Mouse (Mus musculus) kidney, embryonic 15.5 days (tissue): ENCODE results near the gene Lhpp. TPM values are rescaled to one million over a fixed set of nuclear protein-coding genes. Genes with fewer than 3 reads are reported as not detected.

Experiments
- ATAC-seq: fragments of 200-750 bp; cut with Nextera tagmentation; replicated peaks from 2 replicates; pipeline ENCODE4 v1.8.0; 2017; ENCODE audit warnings: moderate TSS enrichment; ENCODE audit not compliant: low FRiP score
- H3K27ac ChIP-seq: fragments of 300-500 bp; sonication (generic); 2 replicates; pipeline ENCODE4 v1.5.1; 2015; ENCODE audit warnings: mild to moderate bottlenecking, inconsistent platforms
- H3K27me3 ChIP-seq: fragments of 300-500 bp; sonication (generic); 2 replicates; pipeline ENCODE4 v1.6.1; 2015; ENCODE audit warnings: inconsistent platforms
- H3K36me3 ChIP-seq: fragments of 300-500 bp; sonication (generic); 2 replicates; pipeline ENCODE4 v1.6.1; 2015; ENCODE audit warnings: inconsistent platforms
- H3K4me1 ChIP-seq: fragments of 300-500 bp; sonication (generic); 2 replicates; pipeline ENCODE4 v1.6.1; 2015; ENCODE audit warnings: inconsistent platforms
- H3K4me2 ChIP-seq: fragments of 300-500 bp; sonication (generic); 2 replicates; pipeline ENCODE4 v1.6.1; 2015; ENCODE audit warnings: moderate library complexity, mild to moderate bottlenecking, inconsistent platforms
- H3K4me3 ChIP-seq: fragments of 300-500 bp; sonication (generic); replicated peaks from 2 replicates; pipeline ENCODE4 v1.5.1; 2015; ENCODE audit warnings: mild to moderate bottlenecking, inconsistent platforms
- H3K9ac ChIP-seq: fragments of 300-500 bp; sonication (generic); 2 replicates; pipeline ENCODE4 v1.6.1; 2015; ENCODE audit warnings: mild to moderate bottlenecking, inconsistent platforms
- H3K9me3 ChIP-seq: fragments of 300-500 bp; sonication (generic); replicated peaks from 2 replicates; pipeline ENCODE4 v1.6.1; 2016; ENCODE audit warnings: inconsistent platforms
- WGBS: fragments of 180-500 bp; shearing (Covaris S2); methylation state at CpG from one replicate; pipeline ENCODE4 v1.1.7; 2015; ENCODE audit warnings: mixed read lengths; 5-methylcytosine and 5-hydroxymethylcytosine counted together
- polyA plus RNA-seq: library from polyadenylated mRNA; unstranded; fragments of >200 nt; fragmentation: Nextera tagmentation; extraction: Ambion mirVana; gene quantifications from 2 replicates; pipeline ENCODE4 v1.2.1, GENCODE M21; 2015

Lhpp gene
- polyA plus RNA-seq, 1 experiment from 2014 or later: 22.5 TPM

DNA sequence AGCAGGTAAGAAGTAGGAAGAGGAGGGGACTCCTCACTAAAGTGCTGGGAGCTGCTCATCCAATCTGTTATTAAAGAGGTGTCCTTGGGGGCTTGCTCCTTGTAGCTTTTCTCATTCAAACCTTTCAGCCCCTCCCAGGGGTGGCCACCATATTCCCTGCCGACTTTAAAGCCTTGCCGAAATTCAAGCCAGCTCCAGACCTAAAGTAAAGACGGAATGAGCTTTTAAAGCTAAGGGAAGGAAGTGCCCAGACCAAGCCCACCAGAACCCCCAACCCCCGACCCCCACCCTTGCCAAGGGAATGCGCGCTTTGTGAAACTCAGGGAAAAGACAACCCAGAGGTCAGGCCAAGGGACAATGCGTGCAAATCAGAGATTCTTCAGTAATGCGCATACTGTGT lies 9.5 kb upstream of the Lhpp start:
- 12% methylated on average over 8 of the region's 8 CpGs for WGBS
- Histone ChIP-seq H3K9ac (no peak overlapping the region), H3K27me3 (peaks cover 97% of the 10 kb centered on the region), H3K4me2 (no peak overlapping the region), H3K4me3 (no peak overlapping the region), H3K27ac (no peak overlapping the region), H3K4me1 (peaks cover 29% of the 10 kb centered on the region), H3K9me3 (no peaks in the 10 kb centered on the region), H3K36me3 (no peaks in the 10 kb centered on the region)
- ATAC-seq: no peak

- no peak overlapping the region for H3K27ac ChIP-seq
- no peak overlapping the region for H3K9ac ChIP-seq
- no peak overlapping the region for H3K4me2 ChIP-seq
- H3K4me3 ChIP-seq: no peak overlapping the region
- no peaks in the 10 kb centered on the region for H3K36me3 ChIP-seq
- H3K4me1 ChIP-seq: peaks cover 3% of the 10 kb centered on the region
- H3K9me3 ChIP-seq: no peaks in the 10 kb centered on the region
- 87% methylated on average over 4 of the region's 4 CpGs for WGBS
- no peak for ATAC-seq
- H3K27me3 ChIP-seq: peaks cover 72% of the 10 kb centered on the region
Measured at GRCm38 (mm10) chr7:132604720-132605119, 5.7 kb upstream of the Lhpp start.

DNA sequence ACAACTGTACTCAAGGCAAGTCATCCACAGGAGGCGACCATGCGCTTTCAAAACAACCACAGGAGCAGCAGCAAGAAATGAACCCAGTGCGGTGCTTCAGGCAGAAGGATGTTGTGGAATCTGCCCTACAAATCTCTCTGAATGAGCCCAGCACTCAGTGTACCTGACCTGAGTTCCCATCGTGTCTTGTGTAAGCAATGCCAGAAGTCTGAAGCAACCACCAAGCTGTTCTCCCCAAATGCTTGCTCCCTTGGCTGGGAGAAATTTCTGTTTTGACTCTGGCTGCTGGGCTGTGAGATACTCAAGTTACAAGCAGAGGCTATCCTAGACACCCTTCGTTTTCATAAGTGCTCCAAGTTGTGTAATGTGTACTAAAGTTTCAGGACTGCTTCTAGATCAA lies 4.7 kb upstream of the Lhpp start:
- Histone ChIP-seq H3K4me2 (no peak overlapping the region), H3K9ac (no peak overlapping the region), H3K27ac (no peak overlapping the region), H3K4me1 (peaks cover 5% of the 10 kb centered on the region), H3K9me3 (no peaks in the 10 kb centered on the region), H3K36me3 (no peaks in the 10 kb centered on the region), H3K4me3 (no peak overlapping the region), H3K27me3 (peaks cover 63% of the 10 kb centered on the region)
- no peak for ATAC-seq
- WGBS: 39% methylated on average over 5 of the region's 5 CpGs

GRCm38 (mm10) chr7:132608316-132609020 lies 2.0 kb upstream of the Lhpp start:
- 96% methylated on average over 4 of the region's 4 CpGs for WGBS
- Histone ChIP-seq H3K4me1 (peaks cover 12% of the 10 kb centered on the region), H3K36me3 (no peaks in the 10 kb centered on the region), H3K9me3 (no peaks in the 10 kb centered on the region), H3K27ac (no peak overlapping the region), H3K4me3 (no peak overlapping the region), H3K4me2 (no peak overlapping the region), H3K9ac (no peak overlapping the region), H3K27me3 (peaks cover 35% of the 10 kb centered on the region)
- no peak for ATAC-seq

DNA sequence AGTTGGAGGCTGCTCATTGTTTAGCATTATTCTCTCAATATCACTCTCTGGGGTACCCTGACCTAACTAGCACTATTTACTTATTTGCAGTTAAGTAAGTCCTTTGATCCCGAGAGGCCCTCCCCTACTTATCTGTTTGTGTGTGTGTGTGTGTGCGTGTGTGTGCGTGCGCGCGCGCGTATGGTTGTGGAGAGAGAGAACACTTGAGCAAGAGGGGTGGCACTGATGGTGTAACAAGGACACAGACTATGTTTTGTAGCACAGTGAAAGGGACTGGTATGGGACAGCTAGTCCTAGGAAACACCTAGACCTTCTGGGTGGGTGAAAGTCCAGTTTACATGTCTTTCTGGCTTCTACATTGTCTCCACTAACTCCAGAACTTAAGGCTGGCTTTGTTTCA lies 1.1 kb downstream of the Lhpp start:
- no peak overlapping the region for H3K4me3 ChIP-seq
- no peaks in the 10 kb centered on the region for H3K36me3 ChIP-seq
- no peak for ATAC-seq
- H3K4me1 ChIP-seq: peaks cover 21% of the 10 kb centered on the region
- H3K27ac ChIP-seq: no peak overlapping the region
- no peak overlapping the region for H3K9ac ChIP-seq
- 97% methylated on average over 8 of the region's 8 CpGs for WGBS
- H3K9me3 ChIP-seq: no peaks in the 10 kb centered on the region
- H3K4me2 ChIP-seq: no peak overlapping the region
- H3K27me3 ChIP-seq: peaks cover 7% of the 10 kb centered on the region; the same call in 1 of the 2 replicates

- H3K4me3 ChIP-seq: no peak overlapping the region
- H3K36me3 ChIP-seq: no peaks in the 10 kb centered on the region
- H3K4me2 ChIP-seq: no peak overlapping the region
- H3K4me1 ChIP-seq: peaks cover 18% of the 10 kb centered on the region
- H3K27ac ChIP-seq: no peak overlapping the region
- WGBS: 12% methylated on average over 3 of the region's 3 CpGs
- no peaks in the 10 kb centered on the region for H3K27me3 ChIP-seq
- ATAC-seq: no peak
- no peak overlapping the region for H3K9ac ChIP-seq
- H3K9me3 ChIP-seq: no peaks in the 10 kb centered on the region
Measured at GRCm38 (mm10) chr7:132615346-132615745, 4.9 kb downstream of the Lhpp start.

DNA sequence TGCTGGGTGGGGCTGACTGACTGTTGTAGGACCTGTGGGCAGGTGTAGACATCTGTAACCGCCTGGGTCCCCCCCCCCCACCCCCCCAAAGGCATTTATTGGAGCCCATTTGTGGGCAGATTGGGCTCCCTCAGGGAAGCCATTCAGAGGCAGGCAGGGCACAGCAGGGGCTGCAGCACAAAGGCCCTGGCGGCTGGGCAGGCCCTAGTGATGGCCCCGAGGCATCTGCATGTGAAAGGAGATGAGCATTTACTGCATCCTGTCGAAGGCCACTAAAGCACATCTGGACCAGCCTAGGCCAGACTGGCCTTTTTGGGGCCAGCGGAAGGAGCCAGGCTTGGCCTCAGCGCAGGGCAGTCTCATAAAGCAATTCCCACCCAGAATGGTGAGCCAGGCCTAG lies 6.0 kb downstream of the Lhpp start:
- 46% methylated on average over 6 of the region's 6 CpGs for WGBS

DNA sequence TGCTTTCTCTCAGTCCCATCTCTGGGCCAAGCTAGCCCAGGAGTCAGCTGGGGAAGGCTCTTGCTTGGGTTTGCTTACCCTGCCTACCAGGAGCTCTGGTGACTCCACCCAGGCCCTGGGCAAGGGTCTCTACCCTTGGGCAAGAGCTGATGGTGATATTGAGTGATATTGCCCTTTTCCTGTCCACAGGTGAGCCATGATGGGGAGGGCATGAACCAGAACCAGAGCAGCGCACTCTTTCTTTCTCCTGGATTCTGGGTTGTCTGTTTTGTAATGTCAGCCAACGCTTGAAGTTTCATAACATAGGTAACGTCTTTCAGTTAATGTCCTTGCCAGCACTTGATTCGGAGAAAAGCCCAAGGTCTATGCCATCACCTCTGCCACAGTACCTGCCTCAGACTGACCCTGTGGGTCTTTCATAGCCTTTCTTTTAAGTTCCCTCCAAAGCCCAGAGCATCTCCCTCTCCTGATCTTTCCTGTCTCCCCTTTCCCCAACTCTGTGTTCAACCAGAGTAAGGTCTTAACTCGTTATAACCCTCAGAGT lies 6.7 kb downstream of the Lhpp start:
- no peak overlapping the region for H3K9ac ChIP-seq
- H3K36me3 ChIP-seq: no peaks in the 10 kb centered on the region
- WGBS: 86% methylated on average over 5 of the region's 5 CpGs
- no peak overlapping the region for H3K27ac ChIP-seq
- no peaks in the 10 kb centered on the region for H3K27me3 ChIP-seq
- no peak overlapping the region for H3K4me2 ChIP-seq
- H3K4me1 ChIP-seq: peaks cover 13% of the 10 kb centered on the region
- H3K9me3 ChIP-seq: no peaks in the 10 kb centered on the region
- no peak overlapping the region for H3K4me3 ChIP-seq
- ATAC-seq: no peak

More for the DNA sequence above, 6.0 kb downstream of the Lhpp start:
- Histone ChIP-seq H3K4me2 (no peak overlapping the region), H3K9ac (no peak overlapping the region), H3K9me3 (no peaks in the 10 kb centered on the region), H3K4me1 (peaks cover 13% of the 10 kb centered on the region), H3K27ac (no peak overlapping the region), H3K4me3 (no peak overlapping the region), H3K36me3 (no peaks in the 10 kb centered on the region), H3K27me3 (no peaks in the 10 kb centered on the region)
- ATAC-seq: no peak

DNA sequence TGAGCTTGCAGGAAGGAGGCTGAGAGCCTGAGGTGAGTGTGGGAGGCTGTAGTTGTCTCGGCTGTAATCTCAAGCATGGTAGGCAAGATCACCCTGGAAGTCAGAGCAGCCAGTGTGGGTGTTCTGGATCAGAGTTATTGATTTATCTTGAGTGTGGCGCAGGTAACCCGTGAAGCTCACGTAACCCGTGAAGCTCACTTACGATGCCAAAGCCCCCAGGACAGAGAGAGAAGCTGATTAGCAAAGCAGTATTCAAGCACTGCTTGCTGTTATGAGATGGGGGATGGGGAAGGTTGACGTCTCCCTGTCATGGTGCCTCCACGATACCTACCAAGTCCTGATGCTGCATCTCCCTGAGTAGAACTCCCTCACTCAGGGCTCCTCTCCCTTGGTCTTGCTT lies 9.1 kb downstream of the Lhpp start:
- Histone ChIP-seq H3K27me3 (no peaks in the 10 kb centered on the region), H3K9ac (no peak overlapping the region), H3K27ac (no peak overlapping the region), H3K4me2 (no peak overlapping the region), H3K9me3 (no peaks in the 10 kb centered on the region), H3K4me3 (no peak overlapping the region), H3K4me1 (peaks cover 14% of the 10 kb centered on the region), H3K36me3 (no peaks in the 10 kb centered on the region)
- ATAC-seq: no peak
- 83% methylated on average over 8 of the region's 8 CpGs for WGBS

DNA sequence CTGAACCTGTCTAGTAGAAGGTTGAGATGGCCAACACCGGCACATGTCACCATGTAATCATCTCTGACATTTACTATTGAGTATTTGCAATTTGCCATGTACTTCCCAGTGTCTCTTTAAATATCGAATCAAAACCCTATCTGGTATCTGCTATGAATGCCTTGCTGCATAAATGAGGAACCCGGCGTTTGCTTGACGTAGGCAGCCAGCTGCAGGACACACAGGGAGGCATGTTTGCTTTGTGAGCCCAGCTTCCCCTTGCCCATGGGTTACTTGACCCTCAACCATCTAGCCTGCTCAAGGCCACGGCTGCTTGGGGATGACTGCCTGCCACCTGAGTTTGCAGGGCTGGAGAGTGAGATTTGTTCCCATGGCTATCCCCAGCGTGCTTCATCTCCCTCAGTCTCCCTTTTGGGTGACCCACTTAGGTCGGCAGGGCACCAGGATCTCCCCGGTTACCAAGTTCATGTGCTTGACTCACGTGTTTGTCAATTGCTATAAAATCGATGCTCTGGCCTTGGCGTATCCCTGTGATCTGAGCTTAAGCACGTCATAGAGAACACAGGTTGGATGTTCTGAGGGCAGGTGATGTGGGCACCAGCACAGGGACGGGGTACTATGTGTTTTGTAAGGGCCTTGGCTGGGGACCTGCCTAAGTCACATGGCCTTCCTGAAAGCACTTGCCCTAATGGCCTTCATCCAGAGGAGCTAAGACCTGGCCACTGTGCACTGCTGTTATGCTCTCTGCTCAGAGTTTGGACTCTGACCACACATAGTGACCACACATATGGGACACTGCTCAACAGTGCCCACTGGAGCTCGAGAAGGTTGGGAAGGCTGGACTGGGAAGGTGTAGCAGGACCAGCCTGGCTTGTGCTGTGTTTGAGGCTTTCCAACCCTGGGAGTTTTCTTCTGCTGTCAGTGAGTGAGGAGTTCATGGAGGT lies 9.8 kb downstream of the Lhpp start:
- 90% methylated on average over 15 of the region's 15 CpGs for WGBS
- ATAC-seq: no peak

GRCm38 (mm10) chr7:132624161-132624560 lies 13.7 kb downstream of the Lhpp start:
- Histone ChIP-seq H3K4me3 (no peak overlapping the region), H3K9me3 (no peaks in the 10 kb centered on the region), H3K27ac (no peak overlapping the region), H3K36me3 (no peaks in the 10 kb centered on the region), H3K4me1 (0 out of 2 replicates have a peak, but pooled peaks cover 7% of the 10 kb centered on the region), H3K27me3 (no peaks in the 10 kb centered on the region), H3K9ac (no peak overlapping the region), H3K4me2 (no peak overlapping the region)
- 34% methylated on average over 10 of the region's 10 CpGs for WGBS
- no peak for ATAC-seq

More for the DNA sequence above, 9.8 kb downstream of the Lhpp start:
- Histone ChIP-seq H3K4me1 (peaks cover 10% of the 10 kb centered on the region), H3K9ac (no peak overlapping the region), H3K4me2 (no peak overlapping the region), H3K4me3 (no peak overlapping the region), H3K27ac (no peak overlapping the region), H3K27me3 (no peaks in the 10 kb centered on the region), H3K36me3 (no peaks in the 10 kb centered on the region), H3K9me3 (no peaks in the 10 kb centered on the region)

DNA sequence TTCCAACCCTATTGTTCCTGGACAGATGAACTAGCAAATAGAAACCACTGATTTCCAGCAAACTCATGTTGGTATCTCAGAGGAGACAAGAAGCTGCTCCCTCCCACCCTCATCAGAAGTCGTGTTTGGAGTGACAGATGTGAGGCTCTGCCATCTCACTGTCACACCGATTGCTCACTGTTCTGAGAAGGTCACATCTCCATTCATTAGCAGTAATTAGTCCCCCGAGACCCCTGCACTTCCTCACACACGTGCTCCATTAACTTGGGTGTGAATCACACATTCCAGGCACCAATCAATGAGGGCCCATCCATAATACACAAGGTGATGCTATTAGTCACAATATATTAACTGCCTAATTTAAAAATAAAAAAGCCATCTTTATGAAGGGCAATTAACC lies 15.7 kb downstream of the Lhpp start:
- H3K9ac ChIP-seq: no peak overlapping the region
- no peak overlapping the region for H3K4me3 ChIP-seq
- no peak for ATAC-seq
- WGBS: 36% methylated on average over 4 of the region's 4 CpGs
- no peak overlapping the region for H3K4me2 ChIP-seq
- H3K27me3 ChIP-seq: no peaks in the 10 kb centered on the region; the same call in 1 of the 2 replicates
- no peaks in the 10 kb centered on the region for H3K9me3 ChIP-seq
- H3K27ac ChIP-seq: no peak overlapping the region
- H3K4me1 ChIP-seq: 0 out of 2 replicates have a peak, but pooled peaks cover 7% of the 10 kb centered on the region
- H3K36me3 ChIP-seq: no peaks in the 10 kb centered on the region
